Mouse (Mus musculus) kidney, embryonic 15.5 days (tissue): ENCODE measurements around the gene Grm6. TPM values are rescaled to one million over a fixed set of nuclear protein-coding genes. Genes with fewer than 3 reads are reported as not detected.

Source experiments
- ATAC-seq: fragments of 200-750 bp; cut with Nextera tagmentation; replicated peaks from 2 replicates; pipeline ENCODE4 v1.8.0; 2017; ENCODE audit warnings: moderate TSS enrichment; ENCODE audit not compliant: low FRiP score
- H3K27ac ChIP-seq: fragments of 300-500 bp; sonication (generic); 2 replicates; pipeline ENCODE4 v1.5.1; 2015; ENCODE audit warnings: mild to moderate bottlenecking, inconsistent platforms
- H3K27me3 ChIP-seq: fragments of 300-500 bp; sonication (generic); 2 replicates; pipeline ENCODE4 v1.6.1; 2015; ENCODE audit warnings: inconsistent platforms
- H3K36me3 ChIP-seq: fragments of 300-500 bp; sonication (generic); 2 replicates; pipeline ENCODE4 v1.6.1; 2015; ENCODE audit warnings: inconsistent platforms
- H3K4me1 ChIP-seq: fragments of 300-500 bp; sonication (generic); 2 replicates; pipeline ENCODE4 v1.6.1; 2015; ENCODE audit warnings: inconsistent platforms
- H3K4me2 ChIP-seq: fragments of 300-500 bp; sonication (generic); 2 replicates; pipeline ENCODE4 v1.6.1; 2015; ENCODE audit warnings: moderate library complexity, mild to moderate bottlenecking, inconsistent platforms
- H3K4me3 ChIP-seq: fragments of 300-500 bp; sonication (generic); replicated peaks from 2 replicates; pipeline ENCODE4 v1.5.1; 2015; ENCODE audit warnings: mild to moderate bottlenecking, inconsistent platforms
- H3K9ac ChIP-seq: fragments of 300-500 bp; sonication (generic); 2 replicates; pipeline ENCODE4 v1.6.1; 2015; ENCODE audit warnings: mild to moderate bottlenecking, inconsistent platforms
- H3K9me3 ChIP-seq: fragments of 300-500 bp; sonication (generic); replicated peaks from 2 replicates; pipeline ENCODE4 v1.6.1; 2016; ENCODE audit warnings: inconsistent platforms
- WGBS: fragments of 180-500 bp; shearing (Covaris S2); methylation state at CpG from one replicate; pipeline ENCODE4 v1.1.7; 2015; ENCODE audit warnings: mixed read lengths; 5-methylcytosine and 5-hydroxymethylcytosine counted together
- polyA plus RNA-seq: library from polyadenylated mRNA; unstranded; fragments of >200 nt; fragmentation: Nextera tagmentation; extraction: Ambion mirVana; gene quantifications from 2 replicates; pipeline ENCODE4 v1.2.1, GENCODE M21; 2015

Grm6 gene
- not detected in 2 replicates for polyA plus RNA-seq

GRCm38 (mm10) chr11:50850177-50850735 is at the start of gene Grm6:
Gene Grm6, plus strand, starts transcription at chr11:50850685.
- no peak for ATAC-seq
- H3K9ac ChIP-seq, result no peak within 1 kb of the TSS
- no peaks in the 10 kb centered on the region for H3K9me3 ChIP-seq
- peak within 1 kb of the TSS; percentile 48 for H3K4me3 ChIP-seq
- no peaks in the 10 kb centered on the region for H3K36me3 ChIP-seq
- no peak within 1 kb of the TSS for H3K27ac ChIP-seq
- peaks cover 32% of the 10 kb centered on the region for H3K4me1 ChIP-seq
- WGBS, result 1% methylated on average over 11 of the region's 11 CpGs
- peaks cover 65% of the 10 kb centered on the region for H3K27me3 ChIP-seq
- H3K4me2 ChIP-seq, result peak within 1 kb of the TSS; percentile 90

- Histone ChIP-seq H3K9me3 (peaks cover 23% of the 10 kb centered on the region), H3K4me3 (no peak overlapping the region), H3K4me2 (no peak overlapping the region), H3K27ac (no peak overlapping the region), H3K36me3 (peaks cover 97% of the 10 kb centered on the region), H3K27me3 (no peaks in the 10 kb centered on the region), H3K9ac (no peak overlapping the region), H3K4me1 (no peaks in the 10 kb centered on the region)
- ATAC-seq, result no peak
- WGBS, result 98% methylated on average over 4 of the region's 4 CpGs
Measured at GRCm38 (mm10) chr11:50814233-50814632, 36.3 kb upstream of the Grm6 start.

- Histone ChIP-seq H3K27ac (no peak overlapping the region), H3K9me3 (no peaks in the 10 kb centered on the region), H3K27me3 (no peaks in the 10 kb centered on the region), H3K9ac (0 out of 2 replicates have a peak overlapping the region, but pooled peaks have one; percentile 4), H3K4me2 (peak overlapping the region; percentile 69), H3K4me1 (peaks cover 10% of the 10 kb centered on the region), H3K4me3 (peak overlapping the region; percentile 79), H3K36me3 (peaks cover 40% of the 10 kb centered on the region)
- WGBS, result 44% methylated on average over 2 of the region's 2 CpGs
- ATAC-seq, result no peak
Measured at GRCm38 (mm10) chr11:50826214-50826613, 24.3 kb upstream of the Grm6 start.

GRCm38 (mm10) chr11:50827010-50827953 is 23.2 kb upstream of the Grm6 start, which contains the start of gene Zfp354c:
Gene Zfp354c, minus strand, starts transcription at chr11:50827724.
- Histone ChIP-seq H3K4me1 (peaks cover 10% of the 10 kb centered on the region), H3K4me2 (peak within 1 kb of the TSS; percentile 69), H3K27me3 (no peaks in the 10 kb centered on the region), H3K36me3 (peaks cover 32% of the 10 kb centered on the region), H3K4me3 (peak within 1 kb of the TSS; percentile 79), H3K9me3 (0 out of 2 replicates have a peak, but pooled peaks cover 4% of the 10 kb centered on the region), H3K27ac (peak within 1 kb of the TSS; percentile 51; the same call in 1 of the 2 replicates), H3K9ac (peak within 1 kb of the TSS; percentile 69)
- ATAC-seq, result peak; percentile 98
- WGBS, result under 1% methylated on average over 45 of the region's 45 CpGs

GRCm38 (mm10) chr11:50835727-50836126 is 14.8 kb upstream of the Grm6 start:
- Histone ChIP-seq H3K4me2 (no peak overlapping the region), H3K27ac (no peak overlapping the region), H3K4me1 (peaks cover 4% of the 10 kb centered on the region), H3K27me3 (no peaks in the 10 kb centered on the region), H3K36me3 (peaks cover 17% of the 10 kb centered on the region), H3K9me3 (peaks cover 16% of the 10 kb centered on the region), H3K4me3 (no peak overlapping the region), H3K9ac (no peak overlapping the region)
- no peak for ATAC-seq
- 86% methylated on average over 4 of the region's 4 CpGs for WGBS

- peaks cover 12% of the 10 kb centered on the region for H3K4me1 ChIP-seq
- H3K4me3 ChIP-seq, result peak within 1 kb of the TSS; percentile 46
- H3K9ac ChIP-seq, result peak within 1 kb of the TSS; percentile 54
- H3K27me3 ChIP-seq, result no peaks in the 10 kb centered on the region
- H3K27ac ChIP-seq, result peak within 1 kb of the TSS; percentile 80
- no peaks in the 10 kb centered on the region for H3K36me3 ChIP-seq
- no peaks in the 10 kb centered on the region for H3K9me3 ChIP-seq
- H3K4me2 ChIP-seq, result peak within 1 kb of the TSS; percentile 64
- 15% methylated on average over 22 of the region's 22 CpGs for WGBS
- ATAC-seq, result peak; percentile 97
Measured at GRCm38 (mm10) chr11:50841023-50841735, 9.3 kb upstream of the Grm6 start, which contains the start of gene Zfp879. Gene Zfp879, minus strand, starts transcription at chr11:50841552.

- Histone ChIP-seq H3K36me3 (no peaks in the 10 kb centered on the region), H3K27ac (no peak overlapping the region), H3K4me1 (peaks cover 30% of the 10 kb centered on the region), H3K4me3 (no peak overlapping the region), H3K4me2 (no peak overlapping the region), H3K27me3 (peaks cover 39% of the 10 kb centered on the region), H3K9ac (no peak overlapping the region), H3K9me3 (no peaks in the 10 kb centered on the region)
- no peak for ATAC-seq
- WGBS, result 88% methylated on average over 3 of the region's 3 CpGs
Measured at GRCm38 (mm10) chr11:50845951-50846350, 4.5 kb upstream of the Grm6 start.

GRCm38 (mm10) chr11:50847047-50847446 is 3.4 kb upstream of the Grm6 start:
- H3K27me3 ChIP-seq, result peaks cover 50% of the 10 kb centered on the region
- no peak for ATAC-seq
- no peaks in the 10 kb centered on the region for H3K36me3 ChIP-seq
- no peak overlapping the region for H3K27ac ChIP-seq
- H3K4me3 ChIP-seq, result no peak overlapping the region
- H3K9ac ChIP-seq, result no peak overlapping the region
- H3K9me3 ChIP-seq, result no peaks in the 10 kb centered on the region
- no peak overlapping the region for H3K4me2 ChIP-seq
- peaks cover 32% of the 10 kb centered on the region for H3K4me1 ChIP-seq
- WGBS, result 67% methylated on average over 5 of the region's 5 CpGs

GRCm38 (mm10) chr11:50848520-50849137 is 1.9 kb upstream of the Grm6 start:
- WGBS, result 37% methylated on average over 3 of the region's 3 CpGs
- Histone ChIP-seq H3K9ac (no peak overlapping the region), H3K27ac (no peak overlapping the region), H3K27me3 (peaks cover 65% of the 10 kb centered on the region), H3K4me1 (peaks cover 32% of the 10 kb centered on the region), H3K4me3 (no peak overlapping the region), H3K36me3 (no peaks in the 10 kb centered on the region), H3K9me3 (no peaks in the 10 kb centered on the region), H3K4me2 (no peak overlapping the region)
- no peak for ATAC-seq

GRCm38 (mm10) chr11:50849310-50849709 is 1.2 kb upstream of the Grm6 start:
- no peak overlapping the region for H3K9ac ChIP-seq
- WGBS, result 2% methylated on average over 10 of the region's 10 CpGs

GRCm38 (mm10) chr11:50850989-50851601 is 610 bp downstream of the Grm6 start:
- Histone ChIP-seq H3K27ac (no peak overlapping the region), H3K4me3 (peak overlapping the region; percentile 48), H3K36me3 (no peaks in the 10 kb centered on the region), H3K4me2 (peak overlapping the region; percentile 90), H3K4me1 (peaks cover 32% of the 10 kb centered on the region), H3K9ac (no peak overlapping the region), H3K9me3 (no peaks in the 10 kb centered on the region), H3K27me3 (peaks cover 65% of the 10 kb centered on the region)
- WGBS, result under 1% methylated on average over 72 of the region's 72 CpGs
- ATAC-seq, result peak; percentile 67; the same call in 1 of the 2 replicates

More at GRCm38 (mm10) chr11:50849310-50849709, 1.2 kb upstream of the Grm6 start:
- Histone ChIP-seq H3K36me3 (no peaks in the 10 kb centered on the region), H3K4me3 (0 out of 2 replicates have a peak overlapping the region, but pooled peaks have one; percentile 48), H3K27ac (no peak overlapping the region), H3K4me1 (peaks cover 32% of the 10 kb centered on the region), H3K9me3 (no peaks in the 10 kb centered on the region), H3K27me3 (peaks cover 65% of the 10 kb centered on the region), H3K4me2 (peak overlapping the region; percentile 90; the same call in 1 of the 2 replicates)
- ATAC-seq, result no peak
